ENCODE assay signal across 20 mouse cellular contexts in genomic region chr15:81759542-81759941, GRCm38 (mm10). TPM values are rescaled to one million over a fixed set of nuclear protein-coding genes. Genes with fewer than 3 reads are reported as not detected.
DNase-seq lines count a peak whose midpoint lies in the region; ATAC-seq and TF ChIP-seq lines count a peak whose summit lies in the region.
"Had no signal": no experiment of that assay in that cellular context is flagged by ENCODE, and none has a peak within 500 bp of the region (broad histone marks: within the 10 kb centered on the region; RNA-seq: fewer than 3 reads in every experiment).

No protein-coding gene starts in this region.

- 23% methylated on average over 3 of the region's 3 CpGs for WGBS in liver, embryonic 14.5 days (ENCODE audit: insufficient replicate concordance)

- no peaks in the 10 kb centered on the region for H3K27me3 ChIP-seq in testis, adult 2 months (ENCODE audit: control insufficient read depth, insufficient read depth, low read length)
- no peaks in the 10 kb centered on the region for H3K27me3 ChIP-seq in liver, embryonic 14.5 days (ENCODE audit: control insufficient read depth, insufficient read depth, low read length)
- H3K27me3 ChIP-seq: embryonic facial prominence, embryonic 15.5 days; forebrain, embryonic 15.5 days; heart, embryonic 13.5 days; hindbrain, embryonic 13.5 days had no signal

- no peak for DNase-seq in testis, postnatal 10 days (ENCODE audit: low spot score)
- no peak for DNase-seq in liver, embryonic 14.5 days (ENCODE audit: low read depth in 3 of 3, low spot score in 3 of 3)
- no peak for DNase-seq in kidney, adult 9 months
- no peak for DNase-seq in heart, postnatal 36 days
- DNase-seq: adrenal gland, adult 8-10 months; adrenal gland, postnatal 36 days; cerebellum, adult 11 months; cerebellum, adult 8-10 months; cerebellum, postnatal 14 days; embryo, embryonic 11 days; gastrocnemius, postnatal 36 days; heart, adult 11 months; heart, postnatal 4 days had no signal

- intact Hi-C loops in heart, postnatal 36 days (cut with DNase I) = no loop called here

- no peak overlapping the region for H3K4me2 ChIP-seq in liver, embryonic 14.5 days (ENCODE audit: low read depth)
- H3K4me2 ChIP-seq: embryonic facial prominence, embryonic 15.5 days; forebrain, embryonic 15.5 days; heart, embryonic 13.5 days; hindbrain, embryonic 13.5 days had no signal

- TF ChIP-seq CTCF in testis, adult 2 months (IDR thresholded peaks at IDR 0.05; ENCODE audit: control insufficient read depth, insufficient read depth, insufficient replicate concordance, low read depth, low read length) = no peak
- no peak for TF ChIP-seq CTCF in liver, embryonic 14.5 days (IDR thresholded peaks at IDR 0.05; ENCODE audit: low read depth)

- H3K9ac ChIP-seq in liver, embryonic 14.5 days (replicated peaks) = no peak overlapping the region; the same call in 1 of the 2 replicates
- H3K9ac ChIP-seq: embryonic facial prominence, embryonic 15.5 days; forebrain, embryonic 15.5 days; heart, embryonic 13.5 days; hindbrain, embryonic 13.5 days had no signal

- H3K27ac ChIP-seq in testis, adult 2 months (ENCODE audit: control insufficient read depth, insufficient read depth, low read depth, low read length) = peak overlapping the region; percentile 69
- no peak overlapping the region for H3K27ac ChIP-seq in liver, embryonic 14.5 days
- H3K27ac ChIP-seq: embryonic facial prominence, embryonic 15.5 days; forebrain, embryonic 15.5 days; heart, embryonic 13.5 days had no signal

- peak overlapping the region; percentile 54 for H3K4me3 ChIP-seq in testis, adult 2 months (ENCODE audit: control insufficient read depth, low read depth, low read length)
- H3K4me3 ChIP-seq in liver, embryonic 14.5 days (ENCODE audit: insufficient read depth in 1 of 2, low read depth in 2 of 2, low read length in 2 of 2) = no peak overlapping the region
- H3K4me3 ChIP-seq: embryonic facial prominence, embryonic 15.5 days; erythroblast, embryonic 14.5 days; forebrain, embryonic 15.5 days; heart, embryonic 13.5 days; hindbrain, embryonic 13.5 days had no signal

- no peak for TF ChIP-seq POLR2A in testis, adult 2 months (IDR thresholded peaks at IDR 0.05; ENCODE audit: control insufficient read depth, low read depth, low read length)

- H3K4me1 ChIP-seq in testis, adult 2 months (ENCODE audit: control insufficient read depth, insufficient read depth, low read length) = no peaks in the 10 kb centered on the region
- peaks cover 19 to 20% of the 10 kb centered on the region in 2 experiments for H3K4me1 ChIP-seq in liver, embryonic 14.5 days (replicated peaks; ENCODE audit: control insufficient read depth in 2 of 2, insufficient read depth in 2 of 2, low read length in 1 of 2)
- H3K4me1 ChIP-seq: forebrain, embryonic 15.5 days had no signal

- peak; percentile 57; the same call in 1 of the 2 replicates for ATAC-seq in liver, embryonic 14.5 days (ENCODE audit: insufficient read depth)
- ATAC-seq in megakaryocyte-erythroid progenitor cell, adult 5-6 weeks (replicated peaks; ENCODE audit: low FRiP score, low TSS enrichment, poor library complexity, severe bottlenecking) = peak; percentile 70
- ATAC-seq: forebrain, embryonic 15.5 days had no signal

- no peak for TF ChIP-seq EP300 in liver, embryonic 14.5 days (IDR thresholded peaks at IDR 0.05; ENCODE audit: low read depth)

- no peaks in the 10 kb centered on the region for H3K36me3 ChIP-seq in testis, adult 2 months (ENCODE audit: control insufficient read depth, insufficient read depth, low read length)
- H3K36me3 ChIP-seq in liver, embryonic 14.5 days (replicated peaks; ENCODE audit: control insufficient read depth, insufficient read depth, low read depth) = no peaks in the 10 kb centered on the region
- H3K36me3 ChIP-seq: forebrain, embryonic 15.5 days had no signal

- H3K9me3 ChIP-seq in liver, embryonic 14.5 days (ENCODE audit: control insufficient read depth, low read length) = no peaks in the 10 kb centered on the region
- H3K9me3 ChIP-seq: embryonic facial prominence, embryonic 15.5 days; forebrain, embryonic 15.5 days; heart, embryonic 13.5 days; hindbrain, embryonic 13.5 days had no signal

RNA-seq across cellular contexts. Expression of gene Rangap1, which starts 14.2 kb away (rescaled TPM):
- polyA plus RNA-seq in testis, adult 2 months (2012; rRNA removed) = 234 and 245 TPM in 2 replicates
- polyA plus RNA-seq in liver, embryonic 14.5 days (2012; rRNA removed) = 41.5 and 50.6 TPM in 2 replicates
- polyA plus RNA-seq in liver, embryonic 14.5 days (2014; fragmentation: Nextera tagmentation; extraction: Ambion mirVana) = 57.1 and 61.0 TPM in 2 replicates
- total RNA-seq in megakaryocyte-erythroid progenitor cell, adult 5-6 weeks (2014; fragmentation: Nextera tagmentation) = 84.8 and 93.4 TPM in 2 replicates
- 111 and 144 TPM in 2 replicates for total RNA-seq in megakaryocyte-erythroid progenitor cell, adult 5-6 weeks (2017)
- 10 to 100 TPM; 24.9 to 25.1 TPM for total RNA-seq in heart, postnatal 36 days (2021)

RNA-seq across cellular contexts. Expression of gene Zc3h7b, which starts 14.7 kb away (rescaled TPM):
- polyA plus RNA-seq in testis, adult 2 months (2012; rRNA removed) = 21.6 and 26.3 TPM in 2 replicates
- polyA plus RNA-seq in liver, embryonic 14.5 days (2012; rRNA removed) = 5.2 and 5.7 TPM in 2 replicates
- 4.0 and 5.3 TPM in 2 replicates for polyA plus RNA-seq in liver, embryonic 14.5 days (2014; fragmentation: Nextera tagmentation; extraction: Ambion mirVana)
- 34.9 and 35.7 TPM in 2 replicates for total RNA-seq in megakaryocyte-erythroid progenitor cell, adult 5-6 weeks (2014; fragmentation: Nextera tagmentation)
- 19.2 and 22.4 TPM in 2 replicates for total RNA-seq in megakaryocyte-erythroid progenitor cell, adult 5-6 weeks (2017)
- 10 to 100 TPM; 73.7 to 73.9 TPM for total RNA-seq in heart, postnatal 36 days (2021)

RNA-seq across cellular contexts. Expression of gene Tef, which starts 42.7 kb away (rescaled TPM):
- polyA plus RNA-seq in testis, adult 2 months (2012; rRNA removed) = 36.1 and 38.9 TPM in 2 replicates
- 4.4 and 5.1 TPM in 2 replicates for polyA plus RNA-seq in liver, embryonic 14.5 days (2012; rRNA removed)
- 2.7 and 5.0 TPM in 2 replicates for polyA plus RNA-seq in liver, embryonic 14.5 days (2014; fragmentation: Nextera tagmentation; extraction: Ambion mirVana)
- 10.9 and 13.2 TPM in 2 replicates for total RNA-seq in megakaryocyte-erythroid progenitor cell, adult 5-6 weeks (2014; fragmentation: Nextera tagmentation)
- 12.7 and 14.4 TPM in 2 replicates for total RNA-seq in megakaryocyte-erythroid progenitor cell, adult 5-6 weeks (2017)
- 100 to 1,000 TPM; 123 to 132 TPM for total RNA-seq in heart, postnatal 36 days (2021)

Comparison
In these comparisons a context has a peak if more than half of its experiments do, and no peak if none do; other contexts are left out.
1. RNA of gene Tef, which starts 42.7 kb away (total RNA-seq): 123 to 132 TPM in heart, postnatal 36 days; 10.9 to 14.4 TPM in megakaryocyte-erythroid progenitor cell, adult 5-6 weeks; every median in the first group is over 4 times any median in the second.